Mouse (Mus musculus): ENCODE measurements at regions not wholly inside any gene's neighbourhood (a gene's known extent, or its start where the extent isn't known, plus 50 kb on each side); places are given as distances from the start of the nearest gene placed in this dataset.

GRCm38 (mm10) chr14:61850244-61850643 is 243.0 kb downstream of the Kcnrg start:
- Histone ChIP-seq H3K9ac (no peak overlapping the region), H3K27ac (no peak overlapping the region), H3K27me3 (no peaks in the 10 kb centered on the region), H3K4me1 (no peaks in the 10 kb centered on the region), H3K4me2 (no peak overlapping the region), H3K4me3 (no peak overlapping the region), H3K9me3 (replicated peaks) (no peaks in the 10 kb centered on the region), H3K36me3 (ENCODE audit: poor library complexity, severe bottlenecking) (no peaks in the 10 kb centered on the region)
- WGBS = 84% methylated on average over 4 of the region's 4 CpGs
- no peak for ATAC-seq

GRCm38 (mm10) chr14:61857616-61858015 is 250.4 kb downstream of the Kcnrg start:
- no peak overlapping the region for H3K4me3 ChIP-seq
- H3K9me3 ChIP-seq (replicated peaks) = no peaks in the 10 kb centered on the region
- H3K4me1 ChIP-seq = no peaks in the 10 kb centered on the region
- no peak overlapping the region for H3K9ac ChIP-seq
- no peak for ATAC-seq
- no peak overlapping the region for H3K4me2 ChIP-seq
- no peaks in the 10 kb centered on the region for H3K27me3 ChIP-seq
- H3K27ac ChIP-seq = no peak overlapping the region
- WGBS = 89% methylated on average over 6 of the region's 6 CpGs
- no peaks in the 10 kb centered on the region for H3K36me3 ChIP-seq (ENCODE audit: poor library complexity, severe bottlenecking)

- Histone ChIP-seq H3K4me1 (no peaks in the 10 kb centered on the region), H3K4me3 (no peak overlapping the region), H3K9ac (no peak overlapping the region), H3K27ac (no peak overlapping the region), H3K9me3 (replicated peaks) (no peaks in the 10 kb centered on the region), H3K36me3 (ENCODE audit: poor library complexity, severe bottlenecking) (no peaks in the 10 kb centered on the region), H3K4me2 (no peak overlapping the region), H3K27me3 (no peaks in the 10 kb centered on the region)
- 93% methylated on average over 4 of the region's 4 CpGs for WGBS
- no peak for ATAC-seq
Observed at GRCm38 (mm10) chr14:61860688-61861087, 253.4 kb downstream of the Kcnrg start.

GRCm38 (mm10) chr14:61861357-61861958 is 254.2 kb downstream of the Kcnrg start:
- Histone ChIP-seq H3K36me3 (ENCODE audit: poor library complexity, severe bottlenecking) (no peaks in the 10 kb centered on the region), H3K27ac (no peak overlapping the region), H3K27me3 (no peaks in the 10 kb centered on the region), H3K4me1 (no peaks in the 10 kb centered on the region), H3K4me3 (no peak overlapping the region), H3K9ac (no peak overlapping the region), H3K4me2 (no peak overlapping the region), H3K9me3 (replicated peaks) (no peaks in the 10 kb centered on the region)
- 93% methylated on average over 8 of the region's 8 CpGs for WGBS
- no peak for ATAC-seq

GRCm38 (mm10) chr14:61862931-61863330 is 255.7 kb downstream of the Kcnrg start:
- Histone ChIP-seq H3K9ac (no peak overlapping the region), H3K4me2 (no peak overlapping the region), H3K4me3 (no peak overlapping the region), H3K9me3 (replicated peaks) (no peaks in the 10 kb centered on the region), H3K27me3 (no peaks in the 10 kb centered on the region), H3K36me3 (ENCODE audit: poor library complexity, severe bottlenecking) (no peaks in the 10 kb centered on the region), H3K4me1 (no peaks in the 10 kb centered on the region), H3K27ac (no peak overlapping the region)
- no peak for ATAC-seq
- 83% methylated on average over 6 of the region's 6 CpGs for WGBS

- no peak for ATAC-seq
- H3K27me3 ChIP-seq = no peaks in the 10 kb centered on the region
- no peak overlapping the region for H3K9ac ChIP-seq
- H3K27ac ChIP-seq = no peak overlapping the region
- H3K9me3 ChIP-seq (replicated peaks) = no peaks in the 10 kb centered on the region
- H3K36me3 ChIP-seq (ENCODE audit: poor library complexity, severe bottlenecking) = no peaks in the 10 kb centered on the region
- H3K4me3 ChIP-seq = no peak overlapping the region
- H3K4me2 ChIP-seq = no peak overlapping the region
- WGBS = 43% methylated on average over 2 of the region's 2 CpGs
- H3K4me1 ChIP-seq = no peaks in the 10 kb centered on the region
Observed at GRCm38 (mm10) chr14:61863475-61863874, 256.2 kb downstream of the Kcnrg start.

GRCm38 (mm10) chr14:61866532-61867268 is 259.4 kb downstream of the Kcnrg start:
- ATAC-seq = no peak
- H3K4me2 ChIP-seq = no peak overlapping the region
- H3K4me1 ChIP-seq = no peaks in the 10 kb centered on the region
- no peak overlapping the region for H3K4me3 ChIP-seq
- no peaks in the 10 kb centered on the region for H3K27me3 ChIP-seq
- H3K9me3 ChIP-seq (replicated peaks) = no peaks in the 10 kb centered on the region
- H3K27ac ChIP-seq = no peak overlapping the region
- WGBS = 59% methylated on average over 3 of the region's 3 CpGs
- no peak overlapping the region for H3K9ac ChIP-seq
- no peaks in the 10 kb centered on the region for H3K36me3 ChIP-seq (ENCODE audit: poor library complexity, severe bottlenecking)

GRCm38 (mm10) chr14:61874206-61874605 is 266.9 kb downstream of the Kcnrg start:
- Histone ChIP-seq H3K36me3 (ENCODE audit: poor library complexity, severe bottlenecking) (no peaks in the 10 kb centered on the region), H3K4me1 (no peaks in the 10 kb centered on the region), H3K4me2 (no peak overlapping the region), H3K9ac (no peak overlapping the region), H3K27me3 (no peaks in the 10 kb centered on the region), H3K27ac (no peak overlapping the region), H3K4me3 (no peak overlapping the region), H3K9me3 (replicated peaks) (no peaks in the 10 kb centered on the region)
- no peak for ATAC-seq

- H3K4me3 ChIP-seq = no peak overlapping the region
- H3K4me2 ChIP-seq = no peak overlapping the region
- no peaks in the 10 kb centered on the region for H3K27me3 ChIP-seq
- no peak overlapping the region for H3K27ac ChIP-seq
- 87% methylated on average over 2 of the region's 2 CpGs for WGBS
- H3K4me1 ChIP-seq = no peaks in the 10 kb centered on the region
- no peaks in the 10 kb centered on the region for H3K36me3 ChIP-seq (ENCODE audit: poor library complexity, severe bottlenecking)
- ATAC-seq = no peak
- no peaks in the 10 kb centered on the region for H3K9me3 ChIP-seq (replicated peaks)
- H3K9ac ChIP-seq = no peak overlapping the region
Observed at GRCm38 (mm10) chr14:61879416-61879815, 272.2 kb downstream of the Kcnrg start.

- Histone ChIP-seq H3K4me3 (no peak overlapping the region), H3K9me3 (replicated peaks) (no peaks in the 10 kb centered on the region), H3K36me3 (ENCODE audit: poor library complexity, severe bottlenecking) (no peaks in the 10 kb centered on the region), H3K27ac (no peak overlapping the region), H3K27me3 (no peaks in the 10 kb centered on the region), H3K4me2 (no peak overlapping the region), H3K9ac (no peak overlapping the region), H3K4me1 (no peaks in the 10 kb centered on the region)
- 69% methylated on average over 8 of the region's 9 CpGs for WGBS
- ATAC-seq = no peak
Observed at GRCm38 (mm10) chr14:61880514-61881259, 273.4 kb downstream of the Kcnrg start.

- Histone ChIP-seq H3K4me1 (no peaks in the 10 kb centered on the region), H3K27ac (no peak overlapping the region), H3K4me2 (no peak overlapping the region), H3K9ac (no peak overlapping the region), H3K36me3 (ENCODE audit: poor library complexity, severe bottlenecking) (no peaks in the 10 kb centered on the region), H3K27me3 (no peaks in the 10 kb centered on the region), H3K9me3 (replicated peaks) (no peaks in the 10 kb centered on the region), H3K4me3 (no peak overlapping the region)
- WGBS = 93% methylated on average over 6 of the region's 6 CpGs
- ATAC-seq = no peak
Observed at GRCm38 (mm10) chr14:61885241-61886015, 278.2 kb downstream of the Kcnrg start.

- Histone ChIP-seq H3K9ac (no peak overlapping the region), H3K36me3 (ENCODE audit: poor library complexity, severe bottlenecking) (no peaks in the 10 kb centered on the region), H3K4me1 (no peaks in the 10 kb centered on the region), H3K27me3 (no peaks in the 10 kb centered on the region), H3K4me2 (no peak overlapping the region), H3K4me3 (no peak overlapping the region), H3K9me3 (replicated peaks) (no peaks in the 10 kb centered on the region), H3K27ac (no peak overlapping the region)
- no peak for ATAC-seq
- 91% methylated on average over 8 of the region's 8 CpGs for WGBS
Observed at GRCm38 (mm10) chr14:61889626-61890025, 282.4 kb downstream of the Kcnrg start.
